Mouse (Mus musculus) bone marrow macrophage, adult 2 months (primary cell): ENCODE results near the gene Nat8f1.
"Not testable (repeated sequence)": the region's sequence is repeated elsewhere in the genome, so short reads cannot be mapped to it uniquely, and the experiment has no call there.

Experiments
- CTCF ChIP-seq: IDR thresholded peaks from 2 replicates; pipeline ENCODE4 v1.5.1; 2012; ENCODE audit warnings: low read depth, mild to moderate bottlenecking, low read length, moderate library complexity
- POLR2A ChIP-seq: IDR thresholded peaks from 2 replicates; pipeline ENCODE4 v1.6.1; 2012; ENCODE audit warnings: mild to moderate bottlenecking, low read depth, low read length, borderline replicate concordance

GRCm38 (mm10) chr6:85883246-85883645, 32.2 kb downstream of the Nat8f1 start:
- TF ChIP-seq POLR2A, CTCF: not testable (repeated sequence)
